Mouse (Mus musculus) liver, embryonic 13.5 days (tissue): ENCODE data around the gene Epha2. TPM values are rescaled to one million over a fixed set of nuclear protein-coding genes. Genes with fewer than 3 reads are reported as not detected.

Experiments used
- ATAC-seq: fragments of 200-750 bp; cut with Nextera tagmentation; 2 replicates; pipeline ENCODE4 v1.8.0; 2017; ENCODE audit warnings: low read depth, mild to moderate bottlenecking, moderate number of reproducible peaks, moderate library complexity
- DNase-seq: peaks from one replicate; pipeline ENCODE4 v3.0.0; 2022
- H3K27ac ChIP-seq: fragments of 300-500 bp; sonication (generic); 2 replicates; pipeline ENCODE4 v1.5.1; 2015; ENCODE audit warnings: moderate library complexity, mild to moderate bottlenecking, inconsistent platforms
- H3K27me3 ChIP-seq: fragments of 300-500 bp; sonication (generic); 2 replicates; pipeline ENCODE4 v1.6.1; 2015; ENCODE audit warnings: mild to moderate bottlenecking, inconsistent platforms
- H3K36me3 ChIP-seq: fragments of 300-500 bp; sonication (generic); 2 replicates; pipeline ENCODE4 v1.6.1; 2015; ENCODE audit warnings: mild to moderate bottlenecking, inconsistent platforms
- H3K4me1 ChIP-seq: fragments of 300-500 bp; sonication (generic); replicated peaks from 2 replicates; pipeline ENCODE4 v1.6.1; 2015; ENCODE audit warnings: inconsistent platforms
- H3K4me2 ChIP-seq: fragments of 300-500 bp; sonication (generic); 2 replicates; pipeline ENCODE4 v1.6.1; 2015; ENCODE audit warnings: inconsistent platforms, mild to moderate bottlenecking, moderate library complexity
- H3K4me3 ChIP-seq: fragments of 300-500 bp; sonication (generic); replicated peaks from 2 replicates; pipeline ENCODE4 v1.5.1; 2015; ENCODE audit warnings: mild to moderate bottlenecking, inconsistent platforms
- H3K9ac ChIP-seq: fragments of 300-500 bp; sonication (generic); 2 replicates; pipeline ENCODE4 v1.6.1; 2015; ENCODE audit warnings: mild to moderate bottlenecking, inconsistent platforms
- H3K9me3 ChIP-seq: fragments of 300-500 bp; sonication (generic); replicated peaks from 2 replicates; pipeline ENCODE4 v1.6.1; 2016; ENCODE audit warnings: inconsistent platforms
- WGBS: fragments of 180-500 bp; shearing (Covaris S2); methylation state at CpG from one replicate; pipeline ENCODE4 v1.1.7; 2015; ENCODE audit not compliant: insufficient replicate concordance; 5-methylcytosine and 5-hydroxymethylcytosine counted together
- polyA plus RNA-seq: library from polyadenylated mRNA; unstranded; fragments of >200 nt; fragmentation: Nextera tagmentation; extraction: Ambion mirVana; gene quantifications from 2 replicates; pipeline ENCODE4 v1.2.1, GENCODE M21; 2015

Epha2 gene
- polyA plus RNA-seq, 1 experiment from 2014 or later = 0.86 TPM

GRCm38 (mm10) chr4:141288152-141288551, 12.9 kb upstream of the Epha2 start:
- WGBS = 56% methylated on average over 8 of the region's 8 CpGs
- no peak for DNase-seq

GRCm38 (mm10) chr4:141291571-141292375, 9.3 kb upstream of the Epha2 start:
- Histone ChIP-seq H3K4me1 (peaks cover 31% of the 10 kb centered on the region), H3K27ac (no peak overlapping the region), H3K4me3 (peak overlapping the region; percentile 24), H3K9ac (no peak overlapping the region), H3K4me2 (peak overlapping the region; percentile 61), H3K27me3 (peaks cover 95% of the 10 kb centered on the region), H3K36me3 (no peaks in the 10 kb centered on the region), H3K9me3 (no peaks in the 10 kb centered on the region)
- DNase-seq (no peak), ATAC-seq (no peak)
- WGBS = 2% methylated on average over 45 of the region's 47 CpGs

More at GRCm38 (mm10) chr4:141288152-141288551, 12.9 kb upstream of the Epha2 start:
- Histone ChIP-seq H3K36me3 (no peaks in the 10 kb centered on the region), H3K4me1 (peaks cover 33% of the 10 kb centered on the region), H3K9ac (no peak overlapping the region), H3K4me2 (no peak overlapping the region), H3K9me3 (no peaks in the 10 kb centered on the region), H3K27ac (no peak overlapping the region), H3K27me3 (peaks cover 84% of the 10 kb centered on the region), H3K4me3 (no peak overlapping the region)
- no peak for ATAC-seq

GRCm38 (mm10) chr4:141295774-141296186, 5.3 kb upstream of the Epha2 start:
- 10% methylated on average over 14 of the region's 15 CpGs for WGBS
- Histone ChIP-seq H3K4me1 (peaks cover 18% of the 10 kb centered on the region; the same call in 1 of the 2 replicates), H3K4me2 (peak overlapping the region; percentile 34), H3K9ac (no peak overlapping the region), H3K27ac (no peak overlapping the region), H3K27me3 (peaks cover 95% of the 10 kb centered on the region), H3K36me3 (no peaks in the 10 kb centered on the region), H3K9me3 (no peaks in the 10 kb centered on the region), H3K4me3 (no peak overlapping the region)
- no peak for ATAC-seq
- DNase-seq = no peak

- no peak for DNase-seq
- Histone ChIP-seq H3K4me2 (no peak overlapping the region), H3K4me1 (peaks cover 16% of the 10 kb centered on the region; the same call in 1 of the 2 replicates), H3K9ac (no peak overlapping the region), H3K27ac (no peak overlapping the region), H3K4me3 (no peak overlapping the region), H3K9me3 (no peaks in the 10 kb centered on the region), H3K27me3 (peaks cover 95% of the 10 kb centered on the region), H3K36me3 (no peaks in the 10 kb centered on the region)
- WGBS = 64% methylated on average over 7 of the region's 7 CpGs
- ATAC-seq = no peak
Measured at GRCm38 (mm10) chr4:141297934-141298333, 3.1 kb upstream of the Epha2 start.

GRCm38 (mm10) chr4:141299356-141299755, 1.7 kb upstream of the Epha2 start:
- no peak overlapping the region for H3K27ac ChIP-seq
- DNase-seq = no peak
- no peaks in the 10 kb centered on the region for H3K36me3 ChIP-seq
- no peak overlapping the region for H3K4me3 ChIP-seq
- H3K9ac ChIP-seq = no peak overlapping the region
- no peak for ATAC-seq
- WGBS = 29% methylated on average over 13 of the region's 13 CpGs
- peaks cover 95% of the 10 kb centered on the region for H3K27me3 ChIP-seq
- H3K4me1 ChIP-seq = peaks cover 27% of the 10 kb centered on the region
- no peaks in the 10 kb centered on the region for H3K9me3 ChIP-seq
- no peak overlapping the region for H3K4me2 ChIP-seq

GRCm38 (mm10) chr4:141300196-141300595, 844 bp upstream of the Epha2 start:
- 28% methylated on average over 4 of the region's 4 CpGs for WGBS
- Histone ChIP-seq H3K4me3 (no peak overlapping the region), H3K9me3 (no peaks in the 10 kb centered on the region), H3K27ac (no peak overlapping the region), H3K9ac (no peak overlapping the region), H3K27me3 (peaks cover 91% of the 10 kb centered on the region), H3K4me1 (peaks cover 27% of the 10 kb centered on the region), H3K36me3 (no peaks in the 10 kb centered on the region), H3K4me2 (no peak overlapping the region)
- DNase-seq (no peak), ATAC-seq (no peak)

GRCm38 (mm10) chr4:141301591-141302427, 769 bp downstream of the Epha2 start:
- no peak overlapping the region for H3K27ac ChIP-seq
- peaks cover 75% of the 10 kb centered on the region for H3K27me3 ChIP-seq
- peak overlapping the region; percentile 62 for H3K4me2 ChIP-seq
- ATAC-seq = no peak; the same call in 1 of the 2 replicates
- peaks cover 32% of the 10 kb centered on the region for H3K4me1 ChIP-seq
- peak overlapping the region; percentile 62 for H3K4me3 ChIP-seq
- under 1% methylated on average over 51 of the region's 51 CpGs for WGBS
- peak overlapping the region; percentile 65 for H3K9ac ChIP-seq
- no peaks in the 10 kb centered on the region for H3K36me3 ChIP-seq
- no peaks in the 10 kb centered on the region for H3K9me3 ChIP-seq
- DNase-seq = no peak

GRCm38 (mm10) chr4:141302428-141303401, 1.7 kb downstream of the Epha2 start:
- Histone ChIP-seq H3K4me3 (peak overlapping the region; percentile 62), H3K9ac (peak overlapping the region; percentile 65), H3K4me2 (peak overlapping the region; percentile 62), H3K27me3 (peaks cover 66% of the 10 kb centered on the region), H3K27ac (no peak overlapping the region), H3K9me3 (no peaks in the 10 kb centered on the region), H3K36me3 (no peaks in the 10 kb centered on the region), H3K4me1 (peaks cover 37% of the 10 kb centered on the region)
- DNase-seq (no peak), ATAC-seq (no peak)
- WGBS = 14% methylated on average over 27 of the region's 27 CpGs

- H3K4me2 ChIP-seq = peak overlapping the region; percentile 62
- no peak for ATAC-seq
- 52% methylated on average over 7 of the region's 7 CpGs for WGBS
- DNase-seq = no peak
- peaks cover 37% of the 10 kb centered on the region for H3K4me1 ChIP-seq
- no peak overlapping the region for H3K27ac ChIP-seq
- 0 out of 2 replicates have a peak, but pooled peaks cover under 1% of the 10 kb centered on the region for H3K36me3 ChIP-seq
- H3K9ac ChIP-seq = no peak overlapping the region
- no peak overlapping the region for H3K4me3 ChIP-seq
- peaks cover 58% of the 10 kb centered on the region for H3K27me3 ChIP-seq
- no peaks in the 10 kb centered on the region for H3K9me3 ChIP-seq
Measured at GRCm38 (mm10) chr4:141303402-141304222, 2.6 kb downstream of the Epha2 start.

GRCm38 (mm10) chr4:141304223-141304611, 3.2 kb downstream of the Epha2 start:
- peaks cover 43% of the 10 kb centered on the region for H3K4me1 ChIP-seq
- H3K9ac ChIP-seq = no peak overlapping the region
- peaks cover 52% of the 10 kb centered on the region for H3K27me3 ChIP-seq
- no peaks in the 10 kb centered on the region for H3K9me3 ChIP-seq
- no peak overlapping the region for H3K27ac ChIP-seq
- H3K4me2 ChIP-seq = no peak overlapping the region
- 42% methylated on average over 4 of the region's 4 CpGs for WGBS
- H3K36me3 ChIP-seq = 0 out of 2 replicates have a peak, but pooled peaks cover 4% of the 10 kb centered on the region
- ATAC-seq (no peak), DNase-seq (no peak)
- H3K4me3 ChIP-seq = no peak overlapping the region
